Mouse (Mus musculus): ENCODE measurements around the gene Scaf8.

DNA sequence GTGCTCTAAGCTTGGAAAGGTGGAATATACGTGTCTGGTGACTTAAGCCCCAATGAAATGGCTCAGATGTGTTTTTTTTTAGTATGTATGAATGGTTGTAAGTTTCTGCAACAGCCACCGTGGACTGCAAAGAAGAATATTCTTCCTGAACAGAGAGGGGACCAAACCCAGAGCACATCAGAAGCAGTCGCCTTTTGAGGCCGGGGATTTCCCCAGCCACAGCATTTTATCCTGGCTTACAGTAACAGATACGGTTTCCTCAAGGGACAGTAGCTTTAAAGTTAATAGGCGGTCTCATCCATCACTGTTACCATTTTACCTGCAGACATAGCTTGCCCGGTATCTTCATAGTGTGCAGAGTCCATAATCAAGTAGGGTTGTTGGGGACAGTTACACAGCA lies 21.4 kb downstream of the Scaf8 start:
- TF ChIP-seq CTCF (IDR thresholded peaks at IDR 0.05; ENCODE audit: control insufficient read depth, insufficient read depth, low read length) (no peak), POLR2A (IDR thresholded peaks at IDR 0.05; ENCODE audit: borderline replicate concordance, control insufficient read depth, low read depth, low read length) (no peak)
